Mouse (Mus musculus) CD4-positive, CD25-positive, alpha-beta regulatory T cell, adult 9 weeks (primary cell): ENCODE results near the gene Gm45753. TPM values are rescaled to one million over a fixed set of nuclear protein-coding genes. Genes with fewer than 3 reads are reported as not detected.

ENCODE experiments used
- polyA plus RNA-seq: library from polyadenylated mRNA; unstranded; fragments of 100-300 nt; shearing (Covaris generic); gene quantifications from one replicate; pipeline ENCODE4 v1.2.1, GENCODE M21; 2017

Gene Gm45753
- polyA plus RNA-seq, result not detected

GRCm38 (mm10) chr8:45308366-45308765 is at the start of gene Gm45753:
Gm45753 (minus strand) TSS chr8:45308466.

GRCm38 (mm10) chr8:45332685-45333409 is 24.6 kb upstream of the Gm45753 start, which contains the start of gene Cyp4v3:
Cyp4v3 (minus strand) TSS chr8:45333216.

GRCm38 (mm10) chr8:45294687-45295086 is 13.6 kb downstream of the Gm45753 start, which contains the start of gene Klkb1:
Klkb1 (minus strand) TSS chr8:45294859.

GRCm38 (mm10) chr8:45261920-45262319 is 46.3 kb downstream of the Gm45753 start, which contains the start of gene F11:
F11 (minus strand) TSS chr8:45262031.

Other genes with a start within 250 kb of the Gm45753 start
- not detected for gene Mtnr1a, start 239.3 kb downstream of the Gm45753 start, polyA plus RNA-seq
- not detected for gene F11, start 46.4 kb downstream of the Gm45753 start, polyA plus RNA-seq
- gene Klkb1, start 13.6 kb downstream of the Gm45753 start, polyA plus RNA-seq, result 0.12 TPM
- gene Cyp4v3, start 24.8 kb upstream of the Gm45753 start, polyA plus RNA-seq, result 20.2 TPM
- not detected for gene Fam149a, start 73.8 kb upstream of the Gm45753 start, polyA plus RNA-seq
- 0.32 TPM for gene Tlr3, start 102.6 kb upstream of the Gm45753 start, polyA plus RNA-seq
- gene Sorbs2, start 199.3 kb upstream of the Gm45753 start, polyA plus RNA-seq, result 0.22 TPM